Mouse (Mus musculus): ENCODE data around the gene Phgdh. TPM values are rescaled to one million over a fixed set of nuclear protein-coding genes. Genes with fewer than 3 reads are reported as not detected.

Gene Phgdh
- polyA plus RNA-seq, 1 experiment = 125 TPM

DNA sequence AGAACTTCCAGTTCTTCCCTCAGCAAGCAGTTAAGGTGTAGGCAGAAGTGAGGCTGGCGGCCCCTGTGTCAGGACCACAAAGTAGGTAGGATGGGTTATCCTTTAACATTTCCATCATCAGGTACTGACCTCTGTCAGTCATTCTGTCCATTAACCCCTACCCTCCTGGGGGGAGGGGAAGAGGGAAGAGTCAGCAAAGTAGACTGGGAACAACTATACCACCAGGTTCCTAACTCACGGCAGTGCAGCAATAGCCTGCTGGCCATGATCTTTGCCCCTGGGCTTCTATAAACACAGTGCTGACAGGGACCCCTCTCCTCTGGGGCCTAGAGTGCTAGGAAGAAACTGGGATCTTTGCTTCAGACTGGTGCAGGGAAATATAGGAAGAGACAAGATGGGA is 5.8 kb downstream of the Phgdh start:
- peaks cover 33% of the 10 kb centered on the region for H3K36me3 ChIP-seq (ENCODE audit: control insufficient read depth, insufficient read depth, low read length, poor library complexity, severe bottlenecking)
- H3K9ac ChIP-seq (ENCODE audit: low read depth, poor library complexity, severe bottlenecking) = no peak overlapping the region
- no peaks in the 10 kb centered on the region for H3K27me3 ChIP-seq (ENCODE audit: control insufficient read depth, insufficient read depth, low read length, poor library complexity, severe bottlenecking)
- no peak overlapping the region for H3K27ac ChIP-seq (ENCODE audit: insufficient read depth, low read length)
- H3K4me1 ChIP-seq (ENCODE audit: control insufficient read depth, insufficient read depth, low read length) = peaks cover 6% of the 10 kb centered on the region
- no peak overlapping the region for H3K4me3 ChIP-seq (ENCODE audit: low read depth, low read length)
- TF ChIP-seq EP300 (IDR thresholded peaks at IDR 0.05; ENCODE audit: insufficient read depth, low read depth, low read length) (no peak), CTCF (IDR thresholded peaks at IDR 0.05; ENCODE audit: low read depth, low read length) (no peak), POLR2A (IDR thresholded peaks at IDR 0.05; ENCODE audit: insufficient read depth, low read length) (no peak)
- H3K9me3 ChIP-seq (replicated peaks; ENCODE audit: control insufficient read depth, insufficient read depth, low read length, poor library complexity, severe bottlenecking) = no peaks in the 10 kb centered on the region

DNA sequence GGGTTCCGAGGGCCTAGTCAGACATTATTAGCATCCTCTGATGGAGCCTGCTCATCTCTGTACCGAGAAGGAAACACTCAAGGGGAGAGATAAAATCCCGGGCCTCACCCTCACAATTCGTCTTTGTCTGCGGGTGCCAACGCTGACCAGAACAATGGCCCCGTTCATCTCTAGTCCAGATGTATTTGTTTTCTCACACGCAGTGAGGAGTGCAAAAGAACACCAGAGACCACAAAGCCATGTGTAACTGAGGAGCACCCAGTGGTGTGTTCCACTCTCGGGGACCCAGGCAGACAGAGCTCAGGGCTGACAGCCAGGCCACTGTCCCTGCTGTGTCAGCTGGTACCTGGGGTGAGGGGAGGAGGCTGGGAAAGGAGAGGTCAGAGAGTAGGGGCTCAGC is 15.6 kb downstream of the Phgdh start:
- no peak for TF ChIP-seq POLR2A (IDR thresholded peaks at IDR 0.05; ENCODE audit: insufficient read depth, low read length)
- Histone ChIP-seq H3K4me1 (ENCODE audit: control insufficient read depth, insufficient read depth, low read length) (no peaks in the 10 kb centered on the region), H3K27me3 (ENCODE audit: control insufficient read depth, insufficient read depth, low read length, poor library complexity, severe bottlenecking) (no peaks in the 10 kb centered on the region), H3K9ac (ENCODE audit: low read depth, poor library complexity, severe bottlenecking) (no peak overlapping the region), H3K4me3 (ENCODE audit: low read depth, low read length) (no peak overlapping the region), H3K27ac (ENCODE audit: insufficient read depth, low read length) (no peak overlapping the region), H3K36me3 (ENCODE audit: control insufficient read depth, insufficient read depth, low read length, poor library complexity, severe bottlenecking) (peaks cover 62% of the 10 kb centered on the region), H3K9me3 (replicated peaks; ENCODE audit: control insufficient read depth, insufficient read depth, low read length, poor library complexity, severe bottlenecking) (no peaks in the 10 kb centered on the region)

DNA sequence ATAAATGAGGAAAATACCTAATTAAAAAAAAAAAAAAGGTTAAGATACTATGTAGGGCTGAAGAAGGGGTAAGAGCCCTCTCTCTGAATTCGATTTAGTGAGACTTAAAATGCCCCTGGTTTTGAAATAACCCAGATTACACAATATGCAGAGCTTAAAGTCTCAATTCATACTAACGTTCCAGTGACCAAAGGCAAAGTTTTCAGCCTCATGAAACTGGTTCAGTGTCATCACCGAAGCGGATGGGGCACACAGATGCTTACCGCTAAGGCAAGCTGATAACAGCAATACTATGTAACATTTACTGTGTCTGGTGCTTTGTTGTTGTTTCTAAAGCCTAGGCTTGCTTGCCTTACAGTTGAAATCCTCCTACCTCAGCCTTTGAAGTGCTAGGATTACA is 17.6 kb downstream of the Phgdh start:
- no peaks in the 10 kb centered on the region for H3K4me1 ChIP-seq (ENCODE audit: control insufficient read depth, insufficient read depth, low read length)
- TF ChIP-seq CTCF (IDR thresholded peaks at IDR 0.05; ENCODE audit: low read depth, low read length) = no peak
- no peak for TF ChIP-seq EP300 (IDR thresholded peaks at IDR 0.05; ENCODE audit: insufficient read depth, low read depth, low read length)
- TF ChIP-seq POLR2A (IDR thresholded peaks at IDR 0.05; ENCODE audit: insufficient read depth, low read length) = no peak
- H3K27ac ChIP-seq (ENCODE audit: insufficient read depth, low read length) = no peak overlapping the region
- H3K9me3 ChIP-seq (replicated peaks; ENCODE audit: control insufficient read depth, insufficient read depth, low read length, poor library complexity, severe bottlenecking) = no peaks in the 10 kb centered on the region
- H3K9ac ChIP-seq (ENCODE audit: low read depth, poor library complexity, severe bottlenecking) = no peak overlapping the region
- no peak overlapping the region for H3K4me3 ChIP-seq (ENCODE audit: low read depth, low read length)
- peaks cover 66% of the 10 kb centered on the region for H3K36me3 ChIP-seq (ENCODE audit: control insufficient read depth, insufficient read depth, low read length, poor library complexity, severe bottlenecking)
- H3K27me3 ChIP-seq (ENCODE audit: control insufficient read depth, insufficient read depth, low read length, poor library complexity, severe bottlenecking) = no peaks in the 10 kb centered on the region

DNA sequence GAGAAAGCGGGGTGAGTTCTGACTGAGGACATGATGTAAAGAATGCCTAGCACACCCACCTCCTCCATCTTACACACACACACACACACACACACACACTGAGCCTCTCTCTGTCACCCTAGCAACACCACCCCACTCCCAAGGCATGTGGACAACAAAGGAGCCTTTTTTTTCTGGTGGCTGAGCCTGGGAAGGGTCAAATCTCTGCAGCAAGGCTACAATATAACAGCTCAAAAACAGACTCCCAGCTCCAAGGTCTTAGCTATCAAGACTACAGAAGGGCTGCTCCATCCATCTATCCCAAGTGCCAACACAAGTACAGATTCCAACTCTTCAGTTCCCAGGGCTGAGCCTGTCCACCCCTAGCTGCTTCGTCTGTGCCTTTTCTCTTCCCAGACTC is 20.6 kb downstream of the Phgdh start:
- H3K4me3 ChIP-seq (ENCODE audit: low read depth, low read length) = no peak overlapping the region
- H3K4me1 ChIP-seq (ENCODE audit: control insufficient read depth, insufficient read depth, low read length) = no peaks in the 10 kb centered on the region
- H3K27me3 ChIP-seq (ENCODE audit: control insufficient read depth, insufficient read depth, low read length, poor library complexity, severe bottlenecking) = no peaks in the 10 kb centered on the region
- peaks cover 55% of the 10 kb centered on the region for H3K36me3 ChIP-seq (ENCODE audit: control insufficient read depth, insufficient read depth, low read length, poor library complexity, severe bottlenecking)
- TF ChIP-seq POLR2A (IDR thresholded peaks at IDR 0.05; ENCODE audit: insufficient read depth, low read length) (no peak), EP300 (IDR thresholded peaks at IDR 0.05; ENCODE audit: insufficient read depth, low read depth, low read length) (no peak), CTCF (IDR thresholded peaks at IDR 0.05; ENCODE audit: low read depth, low read length) (no peak)
- H3K9me3 ChIP-seq (replicated peaks; ENCODE audit: control insufficient read depth, insufficient read depth, low read length, poor library complexity, severe bottlenecking) = no peaks in the 10 kb centered on the region
- H3K27ac ChIP-seq (ENCODE audit: insufficient read depth, low read length) = no peak overlapping the region
- no peak overlapping the region for H3K9ac ChIP-seq (ENCODE audit: low read depth, poor library complexity, severe bottlenecking)

DNA sequence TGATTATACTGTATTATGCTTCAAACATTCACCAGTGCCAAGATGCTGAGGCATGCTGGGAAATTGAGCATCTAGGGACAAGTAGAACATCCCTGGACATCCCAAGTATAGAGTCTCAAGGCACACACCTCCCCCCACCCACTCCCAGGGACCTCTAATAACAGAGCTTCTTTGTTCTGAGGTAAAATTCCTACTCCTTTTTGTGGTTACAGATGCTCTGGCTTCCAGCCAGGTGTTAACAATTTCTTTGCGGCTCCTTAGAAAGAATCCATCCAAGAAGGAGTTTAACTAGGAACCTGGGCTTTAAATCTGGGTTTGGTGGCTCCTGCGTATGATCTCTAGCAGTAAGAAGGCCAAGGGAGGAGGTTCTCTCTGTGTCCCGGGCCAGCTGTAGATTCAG is 22.6 kb downstream of the Phgdh start:
- Histone ChIP-seq H3K4me1 (ENCODE audit: control insufficient read depth, insufficient read depth, low read length) (no peaks in the 10 kb centered on the region), H3K9ac (ENCODE audit: low read depth, poor library complexity, severe bottlenecking) (no peak overlapping the region), H3K27me3 (ENCODE audit: control insufficient read depth, insufficient read depth, low read length, poor library complexity, severe bottlenecking) (no peaks in the 10 kb centered on the region), H3K27ac (ENCODE audit: insufficient read depth, low read length) (no peak overlapping the region), H3K4me3 (ENCODE audit: low read depth, low read length) (no peak overlapping the region), H3K9me3 (replicated peaks; ENCODE audit: control insufficient read depth, insufficient read depth, low read length, poor library complexity, severe bottlenecking) (no peaks in the 10 kb centered on the region), H3K36me3 (ENCODE audit: control insufficient read depth, insufficient read depth, low read length, poor library complexity, severe bottlenecking) (peaks cover 50% of the 10 kb centered on the region)
- no peak for TF ChIP-seq POLR2A (IDR thresholded peaks at IDR 0.05; ENCODE audit: insufficient read depth, low read length)
- TF ChIP-seq EP300 (IDR thresholded peaks at IDR 0.05; ENCODE audit: insufficient read depth, low read depth, low read length) = no peak
- TF ChIP-seq CTCF (IDR thresholded peaks at IDR 0.05; ENCODE audit: low read depth, low read length) = no peak

DNA sequence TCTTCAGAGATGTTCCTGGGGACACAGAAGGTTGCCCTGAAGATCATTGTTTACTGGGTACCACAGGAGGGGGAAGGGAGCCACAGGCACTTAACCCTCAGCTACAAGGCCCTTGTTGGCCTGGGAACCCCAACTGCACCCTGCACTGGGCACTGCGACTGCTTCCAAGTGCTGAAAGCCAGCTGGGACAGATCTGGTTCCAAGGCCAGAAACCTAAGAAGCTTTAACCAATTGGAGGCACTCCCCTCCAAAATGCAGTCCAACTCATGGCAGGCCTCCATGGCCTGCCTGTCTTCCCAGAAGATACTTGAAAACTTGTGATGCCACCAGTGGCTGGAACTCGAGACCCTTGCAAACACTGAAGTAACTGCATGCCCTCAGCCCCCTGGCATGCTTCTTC is 24.6 kb downstream of the Phgdh start:
- H3K36me3 ChIP-seq (ENCODE audit: control insufficient read depth, insufficient read depth, low read length, poor library complexity, severe bottlenecking) = peaks cover 39% of the 10 kb centered on the region
- no peak overlapping the region for H3K9ac ChIP-seq (ENCODE audit: low read depth, poor library complexity, severe bottlenecking)
- H3K4me3 ChIP-seq (ENCODE audit: low read depth, low read length) = no peak overlapping the region
- no peaks in the 10 kb centered on the region for H3K9me3 ChIP-seq (replicated peaks; ENCODE audit: control insufficient read depth, insufficient read depth, low read length, poor library complexity, severe bottlenecking)
- H3K27ac ChIP-seq (ENCODE audit: insufficient read depth, low read length) = no peak overlapping the region
- H3K4me1 ChIP-seq (ENCODE audit: control insufficient read depth, insufficient read depth, low read length) = no peaks in the 10 kb centered on the region
- no peak for TF ChIP-seq CTCF (IDR thresholded peaks at IDR 0.05; ENCODE audit: low read depth, low read length)
- TF ChIP-seq EP300 (IDR thresholded peaks at IDR 0.05; ENCODE audit: insufficient read depth, low read depth, low read length) = no peak
- no peak for TF ChIP-seq POLR2A (IDR thresholded peaks at IDR 0.05; ENCODE audit: insufficient read depth, low read length)
- no peaks in the 10 kb centered on the region for H3K27me3 ChIP-seq (ENCODE audit: control insufficient read depth, insufficient read depth, low read length, poor library complexity, severe bottlenecking)

Measured in ES-Bruce4 (cell line).